Mouse (Mus musculus) MEL (cell line): ENCODE results near the gene Med23. TPM values are rescaled to one million over a fixed set of nuclear protein-coding genes. Genes with fewer than 3 reads are reported as not detected.

Experiments used
- DNase-seq: peaks from one replicate; pipeline ENCODE4 v3.0.0; 2011; ENCODE audit warnings: low read depth, low spot score
- H3K27ac ChIP-seq: 2 replicates; pipeline ENCODE4 v1.5.1; 2012; ENCODE audit warnings: low read depth, mild to moderate bottlenecking, control low read depth, low read length, moderate library complexity; ENCODE audit not compliant: control insufficient read depth
- H3K27me3 ChIP-seq, 2 experiments: fragments of 150-350 bp in 1 of 2; sonication (generic) in 1 of 2; 2 replicates each; pipeline ENCODE4 v1.6.1; 2012; ENCODE audit warnings: low read length in 2 of 2, mild to moderate bottlenecking in 2 of 2, improper control_type of control experiment in 1 of 2, moderate library complexity in 1 of 2; ENCODE audit not compliant: insufficient read depth in 2 of 2, control insufficient read depth in 1 of 2
- H3K36me3 ChIP-seq, 2 experiments: 2 replicates each; pipeline ENCODE4 v1.6.1; 2012 to 2014; ENCODE audit warnings: low read length in 2 of 2, improper control_type of control experiment in 1 of 2, inconsistent platforms in 1 of 2, mild to moderate bottlenecking in 1 of 2; ENCODE audit not compliant: insufficient read depth in 2 of 2, control insufficient read depth in 1 of 2
- H3K4me1 ChIP-seq, 2 experiments: fragments of 150-350 bp in 1 of 2; sonication (generic) in 1 of 2; 2 replicates each; pipeline ENCODE4 v1.6.1; 2012; ENCODE audit warnings: low read length in 2 of 2, improper control_type of control experiment in 1 of 2, mild to moderate bottlenecking in 1 of 2; ENCODE audit not compliant: insufficient read depth in 2 of 2, control insufficient read depth in 1 of 2
- H3K4me3 ChIP-seq, 2 experiments: fragments of 150-350 bp in 1 of 2; sonication (generic) in 1 of 2; 2 replicates each; pipeline ENCODE4 v1.5.1; 2012; ENCODE audit warnings: low read depth in 2 of 2, low read length in 2 of 2, mild to moderate bottlenecking in 2 of 2, moderate library complexity in 2 of 2, control low read depth in 1 of 2, improper control_type of control experiment in 1 of 2; ENCODE audit not compliant: control insufficient read depth in 1 of 2, insufficient read depth in 1 of 2
- H3K79me2 ChIP-seq: 2 replicates; pipeline ENCODE4 v1.6.1; 2012; ENCODE audit warnings: mild to moderate bottlenecking, low read length, moderate library complexity; ENCODE audit not compliant: control insufficient read depth, poor library complexity, insufficient read depth
- H3K9ac ChIP-seq: 2 replicates; pipeline ENCODE4 v1.6.1; 2012; ENCODE audit warnings: low read depth, mild to moderate bottlenecking, control low read depth, low read length, moderate library complexity; ENCODE audit not compliant: control insufficient read depth, poor library complexity, severe bottlenecking
- H3K9me3 ChIP-seq: fragments of 150-350 bp; sonication (generic); replicated peaks from 2 replicates; pipeline ENCODE4 v1.6.1; 2012; ENCODE audit warnings: mild to moderate bottlenecking, low read length, improper control_type of control experiment, moderate library complexity; ENCODE audit not compliant: insufficient read depth
- BHLHE40 ChIP-seq: IDR thresholded peaks from 2 replicates; pipeline ENCODE4 v1.6.1; 2012; ENCODE audit warnings: low read depth, mild to moderate bottlenecking, inconsistent platforms, low read length, improper control_type of control experiment, borderline replicate concordance
- CHD2 ChIP-seq: IDR thresholded peaks from 2 replicates; pipeline ENCODE4 v1.6.1; 2011; ENCODE audit warnings: low read length, improper control_type of control experiment
- CTCF ChIP-seq, 3 experiments: IDR thresholded peaks in 2 of 3; conservative IDR thresholded peaks in 1 of 3; 2 replicates each; pipeline ENCODE4 v1.5.1; 2011 to 2012; ENCODE audit warnings: low read length in 3 of 3, low read depth in 2 of 3, mild to moderate bottlenecking in 2 of 3, improper control_type of control experiment in 1 of 3, inconsistent platforms in 1 of 3, mixed read lengths in 1 of 3, moderate library complexity in 1 of 3; ENCODE audit not compliant: control insufficient read depth in 1 of 3, insufficient read depth in 1 of 3, poor library complexity in 1 of 3, severe bottlenecking in 1 of 3
- E2F4 ChIP-seq: IDR thresholded peaks from 2 replicates; pipeline ENCODE4 v1.6.1; 2011; ENCODE audit warnings: low read depth, low read length, improper control_type of control experiment, borderline replicate concordance
- EP300 ChIP-seq, 2 experiments: IDR thresholded peaks; 2 replicates each; pipeline ENCODE4 v1.6.1; 2011; ENCODE audit warnings: improper control_type of control experiment in 2 of 2, low read length in 2 of 2, low read depth in 1 of 2, mild to moderate bottlenecking in 1 of 2
- GABPA ChIP-seq: IDR thresholded peaks from 2 replicates; pipeline ENCODE4 v1.6.1; 2012; ENCODE audit warnings: low read depth, mild to moderate bottlenecking, inconsistent platforms, low read length, improper control_type of control experiment, moderate library complexity
- GATA1 ChIP-seq: IDR thresholded peaks from 2 replicates; pipeline ENCODE4 v1.6.1; 2011; ENCODE audit warnings: low read depth, low read length, improper control_type of control experiment
- HCFC1 ChIP-seq: IDR thresholded peaks from 2 replicates; pipeline ENCODE4 v1.6.1; 2012; ENCODE audit warnings: low read depth, mild to moderate bottlenecking, inconsistent platforms, low read length, improper control_type of control experiment, moderate library complexity
- MAZ ChIP-seq: IDR thresholded peaks from 2 replicates; pipeline ENCODE4 v1.6.1; 2012; ENCODE audit warnings: low read depth, mild to moderate bottlenecking, inconsistent platforms, low read length, improper control_type of control experiment
- MYB ChIP-seq: IDR thresholded peaks from 2 replicates; pipeline ENCODE4 v1.6.1; 2011; ENCODE audit warnings: mild to moderate bottlenecking, low read depth, low read length, improper control_type of control experiment
- SIN3A ChIP-seq: IDR thresholded peaks from 2 replicates; pipeline ENCODE4 v1.6.1; 2012; ENCODE audit warnings: low read length, improper control_type of control experiment, inconsistent platforms
- TAL1 ChIP-seq: IDR thresholded peaks from 2 replicates; pipeline ENCODE4 v1.6.1; 2012; ENCODE audit warnings: mild to moderate bottlenecking, inconsistent platforms, low read length, moderate library complexity, mixed read lengths
- UBTF ChIP-seq: IDR thresholded peaks from 2 replicates; pipeline ENCODE4 v1.6.1; 2012; ENCODE audit warnings: low read depth, mild to moderate bottlenecking, inconsistent platforms, low read length, improper control_type of control experiment, moderate library complexity, borderline replicate concordance; ENCODE audit not compliant: insufficient read depth
- ZC3H11A ChIP-seq: IDR thresholded peaks from 2 replicates; pipeline ENCODE4 v1.6.1; 2012; ENCODE audit warnings: low read depth, mild to moderate bottlenecking, inconsistent platforms, low read length, improper control_type of control experiment
- ZKSCAN1 ChIP-seq: IDR thresholded peaks from 2 replicates; pipeline ENCODE4 v1.6.1; 2012; ENCODE audit warnings: low read depth, mild to moderate bottlenecking, inconsistent platforms, low read length, improper control_type of control experiment, moderate library complexity
- polyA plus RNA-seq, 2 experiments: library from polyadenylated mRNA; stranded (reverse) in 1 of 2; unstranded in 1 of 2; fragments of >175 nt in 1 of 2; fragments of >200 nt in 1 of 2; gene quantifications; 2 replicates each; pipeline versions ENCODE4 v1.2.1 to v1.2.4; 2012; ENCODE audit warnings: low replicate concordance in 2 of 2, low read depth in 1 of 2; ENCODE audit not compliant: insufficient read length in 2 of 2, insufficient read depth in 1 of 2, missing spikeins in 1 of 2
- total RNA-seq: library from RNA; depleted of rRNA; stranded (reverse); fragments of 300-350 nt; gene quantifications from 2 replicates; pipeline ENCODE4 v1.2.3, GENCODE M21; 2012

Med23 gene
- total and polyA plus RNA-seq, 3 experiments: 18.8 to 52.2 (median 23.7) TPM

DNA sequence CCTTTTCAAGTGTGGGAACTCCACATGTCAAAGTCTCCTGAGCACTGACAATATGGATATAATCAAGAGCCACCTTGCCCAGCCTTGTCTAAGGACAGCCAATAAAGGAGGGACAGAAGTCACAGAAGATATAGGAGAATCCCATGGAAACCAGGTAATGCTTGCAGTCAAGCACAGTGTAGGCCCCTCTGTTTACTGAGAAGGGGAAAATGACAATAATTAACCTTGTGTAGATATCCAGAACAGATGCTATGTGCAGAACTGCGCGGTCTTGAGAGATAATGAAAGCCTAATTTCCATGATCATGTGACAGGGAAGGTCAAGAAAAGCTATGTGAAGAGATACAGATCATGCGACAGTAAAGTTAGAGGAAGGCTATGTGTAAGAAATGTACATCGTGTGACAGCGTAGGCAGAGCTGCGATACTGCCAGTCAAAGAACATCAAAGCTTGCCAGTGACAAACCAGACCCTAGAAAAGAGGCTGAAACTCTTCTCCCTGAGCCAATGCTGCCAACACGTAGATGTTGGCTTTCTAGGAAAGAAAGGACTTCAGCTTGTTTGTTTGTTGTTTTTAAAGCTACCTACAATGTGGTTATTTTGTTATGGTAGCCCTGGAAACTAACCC lies 44.2 kb upstream of the Med23 start:
- no peak for DNase-seq
- Histone ChIP-seq H3K36me3 (peaks cover 0 to 13% of the 10 kb centered on the region in 2 experiments; a peak in 2 of 4 replicates), H3K4me1 (peaks cover 5 to 11% of the 10 kb centered on the region in 2 experiments), H3K79me2 (no peaks in the 10 kb centered on the region), H3K9ac (no peak overlapping the region), H3K27ac (no peak overlapping the region), H3K27me3 (no peaks in the 10 kb centered on the region), H3K4me3 (no peak overlapping the region), H3K9me3 (no peaks in the 10 kb centered on the region)
- TF ChIP-seq EP300 (IDR thresholded peaks at IDR 0.05; ENCODE audit: low read depth in 1 of 2, low read length in 2 of 2) (no peak), E2F4 (no peak), GABPA (no peak), ZC3H11A (no peak), BHLHE40 (no peak), CHD2 (no peak)

- Histone ChIP-seq H3K36me3 (peaks cover 0 to 13% of the 10 kb centered on the region in 2 experiments; a peak in 2 of 4 replicates), H3K27ac (no peak overlapping the region), H3K9ac (no peak overlapping the region), H3K4me1 (peaks cover 5 to 11% of the 10 kb centered on the region in 2 experiments), H3K4me3 (no peak overlapping the region), H3K9me3 (no peaks in the 10 kb centered on the region), H3K27me3 (no peaks in the 10 kb centered on the region), H3K79me2 (no peaks in the 10 kb centered on the region)
- TF ChIP-seq UBTF (no peak), TAL1 (no peak), HCFC1 (no peak), E2F4 (no peak), ZKSCAN1 (no peak), SIN3A (no peak), MYB (no peak), CHD2 (no peak), CTCF (IDR thresholded peaks at IDR 0.05 in 2 of 3, conservative IDR thresholded peaks at IDR 0.05 in 1 of 3; ENCODE audit: control insufficient read depth in 1 of 3, insufficient read depth in 1 of 3, low read depth in 2 of 3, low read length in 3 of 3, poor library complexity in 1 of 3, severe bottlenecking in 1 of 3) (no peak), GATA1 (no peak), MAZ (no peak)
- DNase-seq: no peak
Measured at GRCm38 (mm10) chr10:24826130-24826529, 43.7 kb upstream of the Med23 start.
